Mouse (Mus musculus): ENCODE measurements at regions not wholly inside any gene's neighbourhood (a gene's known extent, or its start where the extent isn't known, plus 50 kb on each side); places are given as distances from the start of the nearest gene placed in this dataset.

DNA sequence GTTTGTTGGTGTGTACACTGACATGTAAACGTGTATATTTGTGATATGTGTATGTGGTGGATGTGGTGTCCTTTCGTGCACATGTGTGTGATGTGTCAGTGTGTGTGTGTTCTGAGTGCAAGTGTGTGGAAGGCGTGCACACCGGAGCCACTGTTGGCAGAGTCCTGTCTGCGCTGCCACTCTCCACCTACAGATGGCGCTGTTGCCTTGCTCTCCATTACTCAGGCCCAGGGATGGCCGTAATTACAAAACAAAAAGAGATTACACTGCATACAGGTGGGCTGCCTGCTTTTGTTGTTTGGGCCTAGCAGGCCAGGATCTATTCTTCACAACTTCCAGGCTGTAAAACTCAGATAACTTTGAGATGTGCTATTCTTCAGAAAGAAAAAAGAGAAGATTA is 199.4 kb downstream of the Cdh26 start:
- Histone ChIP-seq H3K4me3 (replicated peaks) (no peak overlapping the region), H3K9ac (replicated peaks) (no peak overlapping the region), H3K9me3 (no peaks in the 10 kb centered on the region), H3K27ac (no peak overlapping the region; the same call in 1 of the 2 replicates), H3K36me3 (no peaks in the 10 kb centered on the region), H3K4me1 (replicated peaks) (peaks cover 51% of the 10 kb centered on the region), H3K4me2 (no peak overlapping the region), H3K27me3 (no peaks in the 10 kb centered on the region)
- no peak for ATAC-seq (ENCODE audit: insufficient number of reproducible peaks, insufficient read depth, low FRiP score, low TSS enrichment, low read depth)
- WGBS, result 24% methylated on average over 7 of the region's 7 CpGs

DNA sequence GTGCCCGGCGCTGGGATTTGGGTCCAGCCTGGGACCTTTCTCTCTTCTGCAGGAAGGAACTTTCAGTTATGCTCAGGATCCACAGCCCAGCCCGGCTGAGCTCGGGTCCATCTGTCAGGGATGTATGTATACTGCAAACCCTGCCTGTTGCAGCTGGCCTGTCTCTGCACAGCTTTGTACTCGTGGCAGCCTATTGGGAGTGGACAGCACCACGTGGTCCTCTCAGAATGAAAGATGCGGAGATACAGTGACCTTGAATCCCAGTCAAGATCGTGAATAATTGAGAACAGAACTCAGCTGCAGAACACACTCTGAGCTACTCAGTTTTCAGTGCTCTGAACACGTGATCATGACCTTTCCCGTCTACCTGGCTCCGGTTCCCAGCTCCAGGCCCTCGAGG is 200.2 kb downstream of the Cdh26 start:
- Histone ChIP-seq H3K9ac (replicated peaks) (no peak overlapping the region), H3K27me3 (no peaks in the 10 kb centered on the region), H3K27ac (peak overlapping the region; percentile 72), H3K4me1 (replicated peaks) (peaks cover 58% of the 10 kb centered on the region), H3K36me3 (no peaks in the 10 kb centered on the region), H3K4me2 (no peak overlapping the region), H3K4me3 (replicated peaks) (no peak overlapping the region), H3K9me3 (no peaks in the 10 kb centered on the region)
- 44% methylated on average over 12 of the region's 12 CpGs for WGBS
- 0 out of 2 replicates have a peak, but pooled peaks have one; percentile 15 for ATAC-seq (ENCODE audit: insufficient number of reproducible peaks, insufficient read depth, low FRiP score, low TSS enrichment, low read depth)

- Histone ChIP-seq H3K27me3 (no peaks in the 10 kb centered on the region), H3K36me3 (no peaks in the 10 kb centered on the region), H3K9ac (replicated peaks) (no peak overlapping the region), H3K4me3 (replicated peaks) (no peak overlapping the region), H3K4me1 (replicated peaks) (peaks cover 63% of the 10 kb centered on the region), H3K27ac (peak overlapping the region; percentile 72), H3K4me2 (no peak overlapping the region), H3K9me3 (no peaks in the 10 kb centered on the region)
- WGBS, result 33% methylated on average over 3 of the region's 3 CpGs
- no peak for ATAC-seq (ENCODE audit: insufficient number of reproducible peaks, insufficient read depth, low FRiP score, low TSS enrichment, low read depth)
These were observed 201.0 kb downstream of the Cdh26 start for GRCm38 (mm10) chr2:178631336-178631735.

DNA sequence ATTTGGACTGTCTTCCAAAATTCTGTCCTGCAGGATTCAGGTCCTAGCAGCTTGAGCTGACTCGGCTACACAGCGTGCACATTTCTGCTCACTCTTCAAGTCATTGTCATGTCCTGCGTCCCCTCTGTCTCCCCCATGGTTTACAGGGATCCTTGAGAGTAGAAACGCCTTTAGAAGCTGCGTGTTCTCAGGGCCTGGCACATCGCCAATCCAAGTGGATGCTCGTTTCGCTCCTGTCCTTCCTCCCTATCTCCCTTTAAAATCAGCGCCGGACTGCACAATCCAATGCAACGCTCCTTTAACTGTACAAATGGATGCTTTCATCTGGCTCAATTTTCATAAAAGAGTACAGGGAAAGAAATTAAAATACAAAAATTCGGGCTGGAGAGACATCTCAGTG is 201.6 kb downstream of the Cdh26 start:
- peaks cover 63% of the 10 kb centered on the region for H3K4me1 ChIP-seq (replicated peaks)
- H3K9me3 ChIP-seq, result no peaks in the 10 kb centered on the region
- H3K36me3 ChIP-seq, result no peaks in the 10 kb centered on the region
- H3K4me3 ChIP-seq (replicated peaks), result no peak overlapping the region
- no peak overlapping the region for H3K4me2 ChIP-seq
- 73% methylated on average over 12 of the region's 12 CpGs for WGBS
- no peaks in the 10 kb centered on the region for H3K27me3 ChIP-seq
- peak overlapping the region; percentile 89; the same call in 1 of the 2 replicates for H3K27ac ChIP-seq
- ATAC-seq (ENCODE audit: insufficient number of reproducible peaks, insufficient read depth, low FRiP score, low TSS enrichment, low read depth), result no peak
- no peak overlapping the region for H3K9ac ChIP-seq (replicated peaks)

DNA sequence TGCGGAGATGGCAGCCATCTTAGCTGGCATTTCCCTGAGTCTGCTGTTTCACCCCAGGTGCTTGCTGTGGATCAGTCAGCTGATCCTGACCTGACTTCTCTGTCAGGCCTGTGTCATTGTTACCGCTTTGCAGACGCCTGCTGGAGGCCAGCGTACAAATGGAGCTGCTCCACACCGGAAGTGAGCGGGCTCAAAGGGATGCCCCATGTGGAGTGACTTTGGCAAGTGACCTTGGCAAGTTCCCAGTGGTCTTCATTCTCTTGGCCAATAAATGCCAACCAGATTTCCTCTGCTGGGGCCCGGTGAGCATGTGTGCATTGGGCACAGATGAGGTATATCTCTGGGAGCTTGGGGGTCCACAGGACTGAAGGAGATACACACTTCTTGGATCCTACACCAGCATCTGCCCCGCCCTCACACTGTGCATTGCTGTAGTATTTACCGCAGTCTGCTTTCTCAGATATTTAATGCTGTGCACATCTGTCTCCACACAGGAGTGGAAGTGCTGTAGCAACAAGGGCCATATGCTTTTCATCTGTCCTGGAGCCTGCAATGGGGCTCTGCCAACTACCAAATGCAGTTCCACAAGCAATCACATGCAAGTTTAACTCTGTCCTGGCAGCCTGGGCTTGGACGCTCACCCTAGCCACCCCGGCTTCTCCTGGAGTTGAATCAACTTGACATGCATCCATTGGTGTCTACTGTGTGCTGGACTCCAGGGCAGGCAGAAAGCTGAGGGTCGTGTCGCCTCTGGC is 202.7 kb downstream of the Cdh26 start:
- no peak overlapping the region for H3K9ac ChIP-seq (replicated peaks)
- no peaks in the 10 kb centered on the region for H3K36me3 ChIP-seq
- H3K4me3 ChIP-seq (replicated peaks), result no peak overlapping the region
- no peaks in the 10 kb centered on the region for H3K9me3 ChIP-seq
- WGBS, result 63% methylated on average over 13 of the region's 13 CpGs
- H3K4me2 ChIP-seq, result no peak overlapping the region
- H3K4me1 ChIP-seq (replicated peaks), result peaks cover 57% of the 10 kb centered on the region
- no peaks in the 10 kb centered on the region for H3K27me3 ChIP-seq
- peak overlapping the region; percentile 89 for H3K27ac ChIP-seq
- no peak for ATAC-seq (ENCODE audit: insufficient number of reproducible peaks, insufficient read depth, low FRiP score, low TSS enrichment, low read depth)

- peaks cover 57% of the 10 kb centered on the region for H3K4me1 ChIP-seq (replicated peaks)
- peak overlapping the region; percentile 23 for H3K4me2 ChIP-seq
- 31% methylated on average over 10 of the region's 10 CpGs for WGBS
These were observed 203.8 kb downstream of the Cdh26 start for GRCm38 (mm10) chr2:178634116-178634515.

GRCm38 (mm10) chr2:178635685-178636084 is 205.4 kb downstream of the Cdh26 start:
- H3K27me3 ChIP-seq, result no peaks in the 10 kb centered on the region

More at GRCm38 (mm10) chr2:178634116-178634515, 203.8 kb downstream of the Cdh26 start:
- Histone ChIP-seq H3K27ac (peak overlapping the region; percentile 89), H3K27me3 (no peaks in the 10 kb centered on the region), H3K9me3 (no peaks in the 10 kb centered on the region), H3K9ac (replicated peaks) (no peak overlapping the region), H3K36me3 (no peaks in the 10 kb centered on the region), H3K4me3 (replicated peaks) (no peak overlapping the region)
- no peak for ATAC-seq (ENCODE audit: insufficient number of reproducible peaks, insufficient read depth, low FRiP score, low TSS enrichment, low read depth)

DNA sequence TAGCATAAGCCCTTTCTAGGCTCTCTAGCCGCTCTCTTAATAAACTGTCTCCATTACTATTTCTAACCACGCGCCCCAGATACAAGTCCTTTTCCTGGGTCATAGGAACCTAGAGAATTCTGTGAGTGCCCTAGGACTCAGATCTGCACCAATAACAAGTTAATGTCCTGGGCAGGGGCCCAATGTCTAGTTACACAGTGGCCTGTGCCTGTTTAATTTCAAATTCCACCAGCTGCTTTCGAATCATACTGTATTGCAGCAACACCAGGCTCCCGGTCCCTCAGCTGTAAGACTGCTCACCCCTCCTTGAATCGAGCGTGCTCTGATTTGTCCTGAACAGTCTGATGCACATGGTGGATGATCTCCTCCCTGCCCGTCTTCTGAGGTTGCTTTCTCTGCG is 206.6 kb downstream of the Cdh26 start:
- no peaks in the 10 kb centered on the region for H3K27me3 ChIP-seq
- H3K4me3 ChIP-seq (replicated peaks), result no peak overlapping the region
- H3K9ac ChIP-seq (replicated peaks), result no peak overlapping the region
- ATAC-seq (ENCODE audit: insufficient number of reproducible peaks, insufficient read depth, low FRiP score, low TSS enrichment, low read depth), result no peak
- no peak overlapping the region for H3K4me2 ChIP-seq
- no peaks in the 10 kb centered on the region for H3K36me3 ChIP-seq
- H3K27ac ChIP-seq, result no peak overlapping the region
- H3K4me1 ChIP-seq (replicated peaks), result peaks cover 41% of the 10 kb centered on the region
- 92% methylated on average over 9 of the region's 9 CpGs for WGBS
- H3K9me3 ChIP-seq, result no peaks in the 10 kb centered on the region

More at GRCm38 (mm10) chr2:178635685-178636084, 205.4 kb downstream of the Cdh26 start:
- peak overlapping the region; percentile 54; the same call in 1 of the 2 replicates for H3K27ac ChIP-seq
- H3K4me1 ChIP-seq (replicated peaks), result peaks cover 51% of the 10 kb centered on the region
- H3K4me3 ChIP-seq (replicated peaks), result no peak overlapping the region
- H3K4me2 ChIP-seq, result no peak overlapping the region
- no peaks in the 10 kb centered on the region for H3K9me3 ChIP-seq
- H3K9ac ChIP-seq (replicated peaks), result no peak overlapping the region
- 50% methylated on average over 4 of the region's 4 CpGs for WGBS
- 0 out of 2 replicates have a peak, but pooled peaks have one; percentile 16 for ATAC-seq (ENCODE audit: insufficient number of reproducible peaks, insufficient read depth, low FRiP score, low TSS enrichment, low read depth)
- no peaks in the 10 kb centered on the region for H3K36me3 ChIP-seq

- Histone ChIP-seq H3K9me3 (no peaks in the 10 kb centered on the region), H3K4me3 (replicated peaks) (no peak overlapping the region), H3K4me1 (replicated peaks) (no peaks in the 10 kb centered on the region), H3K27ac (no peak overlapping the region), H3K9ac (replicated peaks) (no peak overlapping the region), H3K4me2 (no peak overlapping the region), H3K36me3 (no peaks in the 10 kb centered on the region), H3K27me3 (no peaks in the 10 kb centered on the region)
- WGBS, result 66% methylated on average over 16 of the region's 16 CpGs
- no peak for ATAC-seq (ENCODE audit: insufficient number of reproducible peaks, insufficient read depth, low FRiP score, low TSS enrichment, low read depth)
These were observed 212.1 kb downstream of the Cdh26 start for GRCm38 (mm10) chr2:178642137-178643052.

DNA sequence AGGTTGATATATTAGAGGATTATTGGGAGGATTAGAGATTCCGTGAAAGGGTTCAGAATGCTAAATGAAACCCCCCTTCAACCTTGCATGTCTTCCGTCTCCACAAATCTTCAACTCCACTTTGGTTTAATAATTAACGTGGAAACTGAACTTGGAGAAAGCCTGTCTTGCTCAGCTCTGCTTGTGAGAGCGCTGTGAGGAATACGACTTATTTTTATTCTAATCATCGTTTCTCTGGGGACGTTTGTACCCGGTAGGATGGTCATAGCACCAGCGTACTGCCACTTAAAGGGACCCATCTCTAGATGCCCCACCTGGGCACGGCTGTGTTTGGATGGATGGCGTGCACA is 212.7 kb downstream of the Cdh26 start:
- Histone ChIP-seq H3K36me3 (no peaks in the 10 kb centered on the region), H3K4me3 (replicated peaks) (no peak overlapping the region), H3K27me3 (no peaks in the 10 kb centered on the region), H3K9me3 (no peaks in the 10 kb centered on the region), H3K4me1 (replicated peaks) (no peaks in the 10 kb centered on the region), H3K9ac (replicated peaks) (no peak overlapping the region), H3K27ac (no peak overlapping the region), H3K4me2 (no peak overlapping the region)
- ATAC-seq (ENCODE audit: insufficient number of reproducible peaks, insufficient read depth, low FRiP score, low TSS enrichment, low read depth), result no peak
- WGBS, result 81% methylated on average over 11 of the region's 11 CpGs

DNA sequence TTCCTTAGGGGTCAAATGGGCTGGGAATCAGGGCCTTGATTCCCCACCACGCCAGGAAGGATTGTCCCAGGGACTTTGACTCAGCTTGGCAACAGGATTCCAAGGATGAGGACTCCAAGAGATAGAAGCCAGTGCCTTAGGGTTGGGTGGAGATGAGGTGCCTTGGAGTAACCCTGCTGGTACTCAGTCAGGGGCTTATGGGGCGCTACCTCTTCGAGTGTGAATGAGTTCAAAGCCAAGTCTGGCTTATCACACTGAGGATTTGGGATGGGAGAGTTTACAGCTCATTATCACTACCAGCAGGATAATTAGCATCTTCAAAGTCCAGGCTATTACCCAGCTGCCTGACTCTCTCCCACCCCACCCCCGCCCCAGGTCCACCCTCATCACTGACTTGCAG is 213.5 kb downstream of the Cdh26 start:
- 20% methylated on average over 4 of the region's 4 CpGs for WGBS
- Histone ChIP-seq H3K27me3 (no peaks in the 10 kb centered on the region), H3K36me3 (no peaks in the 10 kb centered on the region)

More for the DNA sequence above, 213.5 kb downstream of the Cdh26 start:
- Histone ChIP-seq H3K9ac (replicated peaks) (no peak overlapping the region), H3K4me3 (replicated peaks) (no peak overlapping the region), H3K4me2 (no peak overlapping the region), H3K4me1 (replicated peaks) (no peaks in the 10 kb centered on the region), H3K27ac (no peak overlapping the region), H3K9me3 (no peaks in the 10 kb centered on the region)
- ATAC-seq (ENCODE audit: insufficient number of reproducible peaks, insufficient read depth, low FRiP score, low TSS enrichment, low read depth), result no peak

Data from limb, embryonic 12.5 days (tissue).